Mouse (Mus musculus): Measurements from ENCODE around the gene Tcf7l2. TPM values are rescaled to one million over a fixed set of nuclear protein-coding genes. Genes with fewer than 3 reads are reported as not detected.

The Tcf7l2 gene
- polyA plus RNA-seq, 1 experiment from 2014 or later, result 142 TPM

DNA sequence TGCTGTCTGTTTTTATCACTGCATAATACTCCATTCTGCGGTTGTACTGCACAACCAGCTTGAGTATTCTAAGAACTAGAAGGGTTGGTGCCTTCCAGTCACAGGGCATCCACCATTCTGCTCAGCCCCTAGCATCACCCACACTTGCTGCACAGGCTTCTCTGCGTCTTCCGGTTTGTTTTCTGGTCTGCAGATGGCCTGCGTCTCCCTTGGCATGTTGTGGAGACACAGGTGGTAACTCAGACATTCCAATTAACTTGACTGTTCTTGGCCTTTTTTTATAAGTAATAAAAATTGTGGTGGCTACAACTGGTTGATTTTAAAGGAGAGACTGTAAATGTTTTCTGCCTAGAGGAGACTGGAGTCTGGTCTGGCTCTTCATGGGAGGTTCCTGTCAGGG is 67.9 kb downstream of the Tcf7l2 start:
- peaks cover 54% of the 10 kb centered on the region for H3K4me1 ChIP-seq
- no peak overlapping the region for H3K4me2 ChIP-seq

DNA sequence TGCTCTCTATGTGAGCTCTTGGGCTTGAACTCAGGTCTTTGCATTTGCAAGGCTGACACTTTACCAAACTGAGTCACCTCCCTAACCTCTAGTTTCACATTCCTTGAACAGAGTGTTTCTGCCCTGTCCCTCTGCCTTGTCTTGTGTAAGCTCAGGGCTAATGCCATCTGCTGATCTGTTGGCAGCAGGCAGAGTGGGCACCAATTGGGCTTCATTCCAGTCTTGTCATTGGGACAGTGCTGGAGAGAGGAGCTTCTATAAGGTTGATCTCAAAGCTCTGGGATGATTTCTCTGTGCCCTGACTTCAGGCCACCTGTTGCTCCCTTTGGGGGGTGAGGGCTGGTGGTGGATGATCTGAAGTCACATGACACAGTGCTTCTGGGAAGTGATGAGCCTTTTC is 70.6 kb downstream of the Tcf7l2 start:
- Histone ChIP-seq H3K27ac (no peak overlapping the region), H3K4me1 (peaks cover 65% of the 10 kb centered on the region), H3K4me3 (no peak overlapping the region)

More for the DNA sequence above, 67.9 kb downstream of the Tcf7l2 start:
- no peak overlapping the region for H3K9ac ChIP-seq
- no peak overlapping the region for H3K4me3 ChIP-seq
- no peak overlapping the region for H3K27ac ChIP-seq
- ATAC-seq (ENCODE audit: insufficient number of reproducible peaks, insufficient read depth, low FRiP score, low TSS enrichment, low read depth), result no peak
- H3K9me3 ChIP-seq, result no peaks in the 10 kb centered on the region
- H3K36me3 ChIP-seq, result peaks cover 5% of the 10 kb centered on the region
- no peaks in the 10 kb centered on the region for H3K27me3 ChIP-seq
- 90% methylated on average over 4 of the region's 4 CpGs for WGBS

DNA sequence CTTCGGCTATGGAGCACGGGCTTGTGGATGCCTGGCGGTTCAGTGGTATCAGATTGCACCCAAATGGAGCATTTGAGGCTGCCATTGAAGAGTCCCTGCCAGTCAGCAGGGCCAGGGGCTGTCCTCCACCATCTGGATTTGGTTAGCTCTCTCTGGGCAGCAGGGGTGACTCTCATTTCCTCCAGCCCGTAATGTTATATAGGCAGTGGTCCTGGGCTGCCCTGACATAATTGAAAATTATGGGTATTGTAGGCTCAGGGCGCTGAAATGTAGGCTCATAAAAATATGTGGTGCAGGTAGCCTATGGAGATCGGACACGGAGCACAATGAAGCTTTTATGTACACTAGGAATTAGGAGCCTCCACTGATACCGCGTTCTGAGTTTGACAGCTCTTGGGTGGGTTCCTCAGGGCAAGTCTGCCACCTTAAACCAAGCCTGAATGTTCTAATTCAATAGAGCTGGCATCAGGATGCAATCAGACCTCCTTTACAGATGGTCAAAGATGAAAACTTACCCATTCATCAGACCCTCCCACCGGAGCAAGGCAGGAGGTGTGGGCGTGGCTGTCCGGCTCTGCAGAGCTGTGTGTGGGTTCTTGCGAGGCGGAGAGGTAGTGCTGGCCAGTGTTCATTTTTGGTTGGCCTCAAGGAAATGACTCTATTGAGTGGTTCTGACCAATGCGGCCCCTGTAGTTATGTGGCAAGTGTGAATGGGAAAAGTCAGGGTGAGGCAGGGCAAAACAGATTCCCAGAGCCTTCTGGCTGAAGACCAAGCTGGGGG is 73.6 kb downstream of the Tcf7l2 start:
- Histone ChIP-seq H3K4me2 (peak overlapping the region; percentile 37), H3K36me3 (peaks cover 13% of the 10 kb centered on the region), H3K4me1 (peaks cover 49% of the 10 kb centered on the region), H3K27me3 (no peaks in the 10 kb centered on the region), H3K27ac (peak overlapping the region; percentile 62), H3K9me3 (no peaks in the 10 kb centered on the region), H3K9ac (no peak overlapping the region), H3K4me3 (no peak overlapping the region)
- ATAC-seq (ENCODE audit: insufficient number of reproducible peaks, insufficient read depth, low FRiP score, low TSS enrichment, low read depth), result peak; percentile 77
- WGBS, result 17% methylated on average over 15 of the region's 15 CpGs

More for the DNA sequence above, 70.6 kb downstream of the Tcf7l2 start:
- H3K36me3 ChIP-seq, result peaks cover 5% of the 10 kb centered on the region
- H3K27me3 ChIP-seq, result no peaks in the 10 kb centered on the region
- ATAC-seq (ENCODE audit: insufficient number of reproducible peaks, insufficient read depth, low FRiP score, low TSS enrichment, low read depth), result no peak
- no peak overlapping the region for H3K4me2 ChIP-seq
- no peak overlapping the region for H3K9ac ChIP-seq
- H3K9me3 ChIP-seq, result no peaks in the 10 kb centered on the region

DNA sequence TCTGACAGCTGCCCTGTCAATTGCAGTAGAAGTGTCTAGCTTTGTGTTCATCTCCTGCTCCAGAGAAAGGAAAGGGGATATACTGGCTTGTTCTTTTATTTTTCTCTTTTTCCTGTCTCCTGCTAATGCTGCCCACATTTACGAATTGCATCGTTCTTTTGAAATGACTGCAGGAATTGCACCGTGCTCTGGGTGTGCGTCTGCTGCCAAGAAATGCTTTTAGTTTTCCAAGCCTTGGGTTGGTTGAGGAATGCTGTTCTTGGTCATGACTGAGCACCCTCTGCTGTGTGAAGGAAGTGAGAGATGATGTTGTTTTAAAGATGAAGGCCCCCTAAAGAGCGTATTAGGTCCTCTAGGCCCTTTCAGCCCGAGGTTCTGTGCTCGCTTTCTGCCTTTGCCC is 75.4 kb downstream of the Tcf7l2 start:
- Histone ChIP-seq H3K4me3 (no peak overlapping the region), H3K4me1 (peaks cover 50% of the 10 kb centered on the region), H3K9me3 (no peaks in the 10 kb centered on the region), H3K36me3 (peaks cover 25% of the 10 kb centered on the region), H3K27ac (0 out of 2 replicates have a peak overlapping the region, but pooled peaks have one; percentile 8), H3K4me2 (no peak overlapping the region), H3K27me3 (no peaks in the 10 kb centered on the region), H3K9ac (no peak overlapping the region)
- WGBS, result 56% methylated on average over 7 of the region's 7 CpGs
- no peak for ATAC-seq (ENCODE audit: insufficient number of reproducible peaks, insufficient read depth, low FRiP score, low TSS enrichment, low read depth)

DNA sequence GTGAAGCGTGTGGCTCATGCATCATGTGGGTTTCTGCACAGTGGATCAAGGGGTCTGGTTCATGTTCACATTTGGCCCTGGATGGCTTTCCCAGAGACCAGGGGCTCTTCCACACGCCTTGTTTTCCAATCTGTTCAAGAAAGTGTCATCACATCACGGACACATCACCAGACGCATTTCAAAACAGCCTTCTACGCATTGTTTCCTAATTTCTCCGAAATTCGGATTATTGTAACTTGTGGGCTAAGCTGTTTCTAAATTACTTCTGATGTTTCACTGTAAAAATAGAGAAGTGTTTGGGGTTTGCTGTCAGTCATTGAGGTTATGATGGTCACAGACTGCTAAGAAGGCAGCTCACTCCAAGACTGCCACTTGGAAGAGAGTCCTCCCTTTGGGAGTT is 78.6 kb downstream of the Tcf7l2 start:
- ATAC-seq (ENCODE audit: insufficient number of reproducible peaks, insufficient read depth, low FRiP score, low TSS enrichment, low read depth), result no peak
- Histone ChIP-seq H3K4me3 (no peak overlapping the region), H3K4me2 (no peak overlapping the region), H3K27ac (no peak overlapping the region), H3K4me1 (peaks cover 54% of the 10 kb centered on the region), H3K27me3 (no peaks in the 10 kb centered on the region), H3K9me3 (no peaks in the 10 kb centered on the region), H3K9ac (no peak overlapping the region), H3K36me3 (peaks cover 25% of the 10 kb centered on the region)
- 91% methylated on average over 7 of the region's 7 CpGs for WGBS

DNA sequence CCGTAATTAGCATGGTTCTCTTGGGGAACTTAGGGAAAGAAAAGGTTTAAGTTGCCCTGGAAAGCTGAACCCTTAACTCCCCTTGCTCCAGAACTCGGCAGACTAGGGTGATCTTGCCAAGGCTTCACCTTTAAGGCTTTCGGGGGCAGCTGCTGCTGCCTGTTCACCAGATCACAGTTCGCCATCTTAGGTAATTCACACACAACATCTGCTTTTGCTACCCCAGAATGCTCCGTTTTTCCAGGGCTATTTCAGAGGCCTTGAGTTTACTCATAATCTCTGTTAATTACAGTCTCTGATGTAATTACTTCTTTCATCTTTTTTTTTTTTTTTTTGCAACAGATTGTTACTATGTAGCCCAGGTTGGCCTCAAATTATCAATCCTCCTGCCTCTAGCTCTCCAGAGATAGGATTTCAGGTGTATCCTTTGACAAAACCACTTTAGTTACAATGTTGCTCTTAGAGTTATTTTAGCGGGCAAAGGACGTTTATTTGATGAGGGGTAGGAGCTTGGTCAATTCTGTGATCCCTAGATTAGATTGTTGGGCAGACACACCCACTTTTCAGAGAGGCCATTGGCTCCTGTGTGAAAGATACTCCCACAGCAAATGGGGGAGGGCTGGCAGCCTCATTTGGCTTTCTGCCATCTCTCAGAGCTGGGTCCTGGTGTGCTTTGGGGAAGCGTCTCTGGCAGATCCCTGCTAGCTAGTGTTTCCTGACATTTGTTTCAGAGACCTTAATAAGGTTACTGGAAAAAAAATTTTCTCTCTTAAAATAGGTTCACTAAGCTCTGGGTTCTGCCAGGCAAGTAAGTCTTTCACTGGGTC is 83.6 kb downstream of the Tcf7l2 start:
- Histone ChIP-seq H3K4me2 (peak overlapping the region; percentile 14; the same call in 1 of the 2 replicates), H3K27ac (peak overlapping the region; percentile 80), H3K27me3 (no peaks in the 10 kb centered on the region), H3K4me3 (no peak overlapping the region), H3K36me3 (peaks cover 16% of the 10 kb centered on the region; the same call in 1 of the 2 replicates), H3K9me3 (no peaks in the 10 kb centered on the region), H3K9ac (no peak overlapping the region), H3K4me1 (peaks cover 80% of the 10 kb centered on the region)
- WGBS, result 27% methylated on average over 8 of the region's 8 CpGs
- ATAC-seq (ENCODE audit: insufficient number of reproducible peaks, insufficient read depth, low FRiP score, low TSS enrichment, low read depth), result no peak

DNA sequence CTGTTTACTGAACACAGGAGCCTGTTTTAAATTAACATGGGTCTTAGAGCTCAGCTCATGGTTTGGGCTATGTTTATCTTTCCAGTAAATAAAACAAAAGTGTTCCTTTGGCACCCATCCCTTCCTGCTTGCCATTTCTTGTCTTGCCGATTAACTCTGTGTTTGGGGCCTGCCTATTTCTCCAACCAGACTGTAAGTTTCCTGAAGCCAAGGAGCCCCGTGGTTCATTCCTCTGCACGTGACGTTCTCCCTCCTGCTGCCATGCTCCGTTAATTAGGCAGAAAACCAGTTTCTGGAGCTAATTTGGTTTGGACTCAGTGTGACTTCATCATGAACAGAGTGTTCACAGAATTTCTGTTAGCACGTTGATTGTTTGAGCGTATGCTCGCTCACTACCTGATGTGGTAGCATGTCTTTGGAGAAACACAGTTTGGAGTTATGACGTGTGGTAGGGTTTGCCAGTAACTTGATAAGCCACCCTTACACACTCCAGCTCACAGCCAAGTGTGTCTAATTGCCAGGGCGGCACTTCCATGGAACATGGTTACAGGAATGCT is 84.4 kb downstream of the Tcf7l2 start:
- no peak for ATAC-seq (ENCODE audit: insufficient number of reproducible peaks, insufficient read depth, low FRiP score, low TSS enrichment, low read depth)
- Histone ChIP-seq H3K4me3 (no peak overlapping the region), H3K4me1 (peaks cover 86% of the 10 kb centered on the region), H3K9me3 (no peaks in the 10 kb centered on the region), H3K9ac (no peak overlapping the region), H3K27me3 (no peaks in the 10 kb centered on the region), H3K36me3 (0 out of 2 replicates have a peak, but pooled peaks cover 10% of the 10 kb centered on the region), H3K4me2 (0 out of 2 replicates have a peak overlapping the region, but pooled peaks have one; percentile 14), H3K27ac (peak overlapping the region; percentile 80)
- WGBS, result 44% methylated on average over 10 of the region's 10 CpGs

DNA sequence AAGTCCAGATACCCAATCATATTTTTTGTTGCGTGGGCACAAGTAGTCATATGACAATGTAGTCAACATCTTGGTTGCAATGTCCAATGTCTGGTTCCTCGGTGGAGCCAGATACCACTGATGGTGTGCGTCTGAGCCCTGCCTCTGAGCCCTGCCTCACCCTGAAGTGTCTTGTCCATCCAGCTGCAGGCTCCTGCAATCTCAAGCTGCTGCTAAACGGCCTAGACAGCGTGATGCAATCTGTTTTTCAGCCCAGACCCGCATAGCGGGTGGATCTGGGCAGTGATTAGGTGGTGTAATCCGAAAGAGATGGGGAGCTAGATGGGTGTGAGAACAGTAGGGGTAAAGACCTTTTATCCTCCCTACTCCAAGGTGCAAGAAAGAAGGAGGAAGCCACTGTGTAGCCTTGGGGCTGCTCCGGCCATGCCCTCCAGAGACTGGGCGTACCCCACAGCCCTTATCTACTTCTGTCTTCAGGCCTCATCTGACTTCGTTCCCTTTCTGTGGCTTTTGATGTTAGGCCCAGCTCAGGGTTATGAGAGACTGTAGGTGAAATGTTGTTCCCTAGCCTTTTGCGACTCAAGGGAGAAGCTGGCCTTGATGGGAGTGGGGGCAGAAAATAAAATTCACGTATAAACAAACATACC is 86.1 kb downstream of the Tcf7l2 start:
- H3K9me3 ChIP-seq, result no peaks in the 10 kb centered on the region
- 75% methylated on average over 13 of the region's 13 CpGs for WGBS
- H3K27ac ChIP-seq, result 0 out of 2 replicates have a peak overlapping the region, but pooled peaks have one; percentile 28
- H3K4me3 ChIP-seq, result no peak overlapping the region
- no peak overlapping the region for H3K4me2 ChIP-seq
- no peak for ATAC-seq (ENCODE audit: insufficient number of reproducible peaks, insufficient read depth, low FRiP score, low TSS enrichment, low read depth)
- H3K36me3 ChIP-seq, result 0 out of 2 replicates have a peak, but pooled peaks cover 4% of the 10 kb centered on the region
- H3K4me1 ChIP-seq, result peaks cover 91% of the 10 kb centered on the region
- no peak overlapping the region for H3K9ac ChIP-seq
- no peaks in the 10 kb centered on the region for H3K27me3 ChIP-seq

DNA sequence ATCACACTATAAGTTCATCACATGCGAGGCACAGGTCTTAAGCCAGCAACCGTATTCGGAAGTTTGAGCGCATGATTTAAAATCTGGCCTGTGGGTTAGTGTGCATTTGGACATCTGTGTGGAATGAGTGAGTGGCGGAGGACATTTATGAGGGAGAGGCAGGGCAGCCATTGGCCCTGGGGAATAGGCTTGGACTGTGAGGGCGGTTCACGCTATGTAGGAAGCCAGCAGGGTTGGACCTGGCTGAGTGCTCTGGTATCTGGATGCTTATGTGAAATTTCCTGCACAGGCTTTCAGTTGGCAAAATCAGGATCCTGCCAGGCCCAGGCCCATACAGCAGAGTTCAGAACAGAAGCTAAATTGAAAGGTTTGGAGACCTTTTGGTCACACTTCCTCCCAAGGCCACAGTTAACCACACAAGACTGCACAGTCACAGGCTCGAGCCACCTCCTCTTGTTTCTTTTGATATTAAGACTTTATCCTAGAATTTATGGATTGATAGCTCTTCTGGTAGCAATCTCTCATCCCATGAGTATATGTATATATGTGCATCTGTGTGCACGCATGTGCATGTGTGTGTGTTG is 89.4 kb downstream of the Tcf7l2 start:
- no peak overlapping the region for H3K4me2 ChIP-seq
- WGBS, result 79% methylated on average over 9 of the region's 9 CpGs
- no peaks in the 10 kb centered on the region for H3K27me3 ChIP-seq
- no peak overlapping the region for H3K9ac ChIP-seq
- no peaks in the 10 kb centered on the region for H3K9me3 ChIP-seq
- peak overlapping the region; percentile 33; the same call in 1 of the 2 replicates for H3K27ac ChIP-seq
- H3K4me1 ChIP-seq, result peaks cover 78% of the 10 kb centered on the region
- ATAC-seq (ENCODE audit: insufficient number of reproducible peaks, insufficient read depth, low FRiP score, low TSS enrichment, low read depth), result no peak
- no peak overlapping the region for H3K4me3 ChIP-seq
- H3K36me3 ChIP-seq, result peaks cover 6% of the 10 kb centered on the region; the same call in 1 of the 2 replicates

DNA sequence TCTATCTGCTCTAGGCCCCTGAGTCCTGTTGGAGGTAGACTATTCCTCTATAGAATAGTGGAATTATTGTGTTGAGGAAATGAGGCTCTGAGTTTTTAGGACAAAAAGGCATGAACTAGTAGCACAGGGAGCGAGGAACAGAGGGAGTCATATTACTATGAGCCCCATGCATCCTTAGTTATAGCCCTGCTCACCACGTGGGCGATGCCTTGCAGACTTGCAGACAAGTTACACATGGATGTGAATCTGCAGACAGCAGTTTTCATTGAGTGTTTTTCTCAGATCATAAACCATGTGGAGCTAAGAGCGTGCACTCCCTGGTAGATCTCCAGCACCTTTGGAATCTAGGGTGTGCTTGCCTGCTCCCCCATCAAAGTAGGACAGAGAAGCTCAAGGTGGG is 90.5 kb downstream of the Tcf7l2 start:
- Histone ChIP-seq H3K27me3 (no peaks in the 10 kb centered on the region), H3K4me2 (no peak overlapping the region), H3K9me3 (no peaks in the 10 kb centered on the region), H3K9ac (no peak overlapping the region), H3K4me1 (peaks cover 78% of the 10 kb centered on the region), H3K4me3 (no peak overlapping the region), H3K36me3 (peaks cover 6% of the 10 kb centered on the region; the same call in 1 of the 2 replicates), H3K27ac (peak overlapping the region; percentile 33; the same call in 1 of the 2 replicates)
- WGBS, result 24% methylated on average over 4 of the region's 4 CpGs
- no peak for ATAC-seq (ENCODE audit: insufficient number of reproducible peaks, insufficient read depth, low FRiP score, low TSS enrichment, low read depth)
